Mouse (Mus musculus) lung, embryonic 14.5 days (tissue): Measurements from ENCODE around the gene Nhlh1. TPM values are rescaled to one million over a fixed set of nuclear protein-coding genes. Genes with fewer than 3 reads are reported as not detected.

ENCODE experiments used
- ATAC-seq: fragments of 200-750 bp; cut with Nextera tagmentation; 2 replicates; pipeline ENCODE4 v1.8.0; 2017; ENCODE audit warnings: mild to moderate bottlenecking, moderate TSS enrichment, moderate library complexity; ENCODE audit not compliant: insufficient read depth
- DNase-seq: peaks from one replicate; pipeline ENCODE4 v3.0.0-alpha.2; 2015
- H3K27ac ChIP-seq: fragments of 300-500 bp; sonication (generic); 2 replicates; pipeline ENCODE4 v1.5.1; 2014; ENCODE audit warnings: low read depth, mild to moderate bottlenecking, moderate library complexity
- H3K27me3 ChIP-seq: fragments of 300-500 bp; sonication (generic); 2 replicates; pipeline ENCODE4 v1.6.1; 2014; ENCODE audit warnings: low read length, control low read depth; ENCODE audit not compliant: insufficient read depth
- H3K36me3 ChIP-seq: fragments of 300-500 bp; sonication (generic); 2 replicates; pipeline ENCODE4 v1.6.1; 2014; ENCODE audit warnings: control low read depth; ENCODE audit not compliant: insufficient read depth
- H3K4me1 ChIP-seq: fragments of 300-500 bp; sonication (generic); 2 replicates; pipeline ENCODE4 v1.6.1; 2014; ENCODE audit warnings: antibody characterized with exemption, control low read depth; ENCODE audit not compliant: insufficient read depth
- H3K4me2 ChIP-seq: fragments of 300-500 bp; sonication (generic); 2 replicates; pipeline ENCODE4 v1.6.1; 2014; ENCODE audit warnings: mild to moderate bottlenecking
- H3K4me3 ChIP-seq: fragments of 300-500 bp; sonication (generic); 2 replicates; pipeline ENCODE4 v1.5.1; 2014; ENCODE audit warnings: low read depth, low read length
- H3K9ac ChIP-seq: fragments of 300-500 bp; sonication (generic); 2 replicates; pipeline ENCODE4 v1.6.1; 2014
- H3K9me3 ChIP-seq: fragments of 300-500 bp; sonication (generic); 2 replicates; pipeline ENCODE4 v1.6.1; 2016; ENCODE audit warnings: low read depth, low read length, control low read depth
- CTCF ChIP-seq: IDR thresholded peaks from 2 replicates; pipeline ENCODE4 v1.5.1; 2016; ENCODE audit warnings: antibody characterized with exemption, low read depth
- WGBS: fragments of 180-500 bp; shearing (Covaris S2); extraction: QIAGEN DNeasy Blood & Tissue Kit; methylation state at CpG from one replicate; pipeline ENCODE4 v1.1.7; 2014; 5-methylcytosine and 5-hydroxymethylcytosine counted together
- polyA plus RNA-seq: library from polyadenylated mRNA; unstranded; fragments of >200 nt; fragmentation: Nextera tagmentation; extraction: Ambion mirVana; gene quantifications from 2 replicates; pipeline ENCODE4 v1.2.1, GENCODE M21; 2014

Gene Nhlh1
- polyA plus RNA-seq, 1 experiment from 2014 or later = not detected

DNA sequence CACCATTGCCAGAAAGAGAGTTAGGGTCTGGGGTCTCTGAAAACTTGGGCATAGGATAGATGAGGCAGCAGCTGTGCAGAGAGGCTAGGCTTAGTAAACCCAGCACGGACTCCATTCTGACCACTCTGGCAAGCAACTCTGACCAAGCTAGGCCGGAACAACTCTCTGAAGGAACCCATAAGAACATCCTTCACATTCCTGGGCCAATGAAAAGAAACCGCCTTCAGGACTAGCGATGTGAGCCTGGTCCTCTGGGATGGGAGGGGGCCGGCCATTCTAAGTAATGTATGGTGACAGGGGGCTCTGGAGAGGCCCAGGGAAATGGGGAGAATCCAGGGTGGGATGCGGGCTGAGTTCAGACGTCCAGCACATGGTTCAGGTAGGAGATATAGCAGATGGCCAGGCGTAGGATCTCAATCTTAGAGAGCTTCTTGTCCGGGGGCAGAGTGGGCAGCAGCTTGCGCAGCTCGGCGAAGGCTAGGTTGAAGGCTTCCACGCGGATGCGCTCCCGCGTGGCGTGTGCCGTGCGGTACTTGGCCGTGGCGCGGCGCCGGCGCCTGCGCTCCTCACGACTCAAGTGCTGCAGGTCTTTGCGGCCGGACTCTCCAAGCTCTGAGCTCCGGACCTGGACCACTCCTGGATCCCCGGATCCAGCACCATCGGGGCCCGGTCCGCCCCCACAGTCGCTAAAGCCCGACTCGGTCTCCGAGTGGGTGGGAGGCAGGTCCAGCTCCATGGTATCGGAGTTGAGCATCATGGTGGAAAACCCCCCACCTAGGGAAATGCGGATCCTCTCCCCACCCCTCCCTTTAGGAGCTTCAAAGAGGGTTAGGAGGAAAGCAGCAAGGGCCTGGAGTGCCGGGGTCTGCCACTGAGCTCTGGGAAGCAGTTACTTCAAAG lies 3.6 kb downstream of the Nhlh1 start:
- 1% methylated on average over 42 of the region's 42 CpGs for WGBS
- peak; percentile 25; the same call in 1 of the 2 replicates for ATAC-seq
- peak overlapping the region; percentile 36 for H3K4me3 ChIP-seq
- peaks cover 43% of the 10 kb centered on the region for H3K27me3 ChIP-seq
- peak overlapping the region; percentile 66 for H3K4me2 ChIP-seq
- no peaks in the 10 kb centered on the region for H3K9me3 ChIP-seq
- peak overlapping the region; percentile 29 for H3K9ac ChIP-seq
- H3K36me3 ChIP-seq = no peaks in the 10 kb centered on the region
- no peak for DNase-seq
- H3K4me1 ChIP-seq = peaks cover 8% of the 10 kb centered on the region; the same call in 1 of the 2 replicates
- TF ChIP-seq CTCF = no peak
- no peak overlapping the region for H3K27ac ChIP-seq

GRCm38 (mm10) chr1:172052766-172053279 lies 4.5 kb downstream of the Nhlh1 start:
- H3K27me3 ChIP-seq = peaks cover 43% of the 10 kb centered on the region
- H3K27ac ChIP-seq = no peak overlapping the region
- H3K9ac ChIP-seq = no peak overlapping the region
- no peak for DNase-seq
- H3K4me1 ChIP-seq = peaks cover 8% of the 10 kb centered on the region; the same call in 1 of the 2 replicates
- peak overlapping the region; percentile 36; the same call in 1 of the 2 replicates for H3K4me3 ChIP-seq
- WGBS = 7% methylated on average over 10 of the region's 10 CpGs
- no peak for ATAC-seq
- H3K4me2 ChIP-seq = peak overlapping the region; percentile 66; the same call in 1 of the 2 replicates
- no peak for TF ChIP-seq CTCF
- H3K36me3 ChIP-seq = no peaks in the 10 kb centered on the region
- H3K9me3 ChIP-seq = no peaks in the 10 kb centered on the region

DNA sequence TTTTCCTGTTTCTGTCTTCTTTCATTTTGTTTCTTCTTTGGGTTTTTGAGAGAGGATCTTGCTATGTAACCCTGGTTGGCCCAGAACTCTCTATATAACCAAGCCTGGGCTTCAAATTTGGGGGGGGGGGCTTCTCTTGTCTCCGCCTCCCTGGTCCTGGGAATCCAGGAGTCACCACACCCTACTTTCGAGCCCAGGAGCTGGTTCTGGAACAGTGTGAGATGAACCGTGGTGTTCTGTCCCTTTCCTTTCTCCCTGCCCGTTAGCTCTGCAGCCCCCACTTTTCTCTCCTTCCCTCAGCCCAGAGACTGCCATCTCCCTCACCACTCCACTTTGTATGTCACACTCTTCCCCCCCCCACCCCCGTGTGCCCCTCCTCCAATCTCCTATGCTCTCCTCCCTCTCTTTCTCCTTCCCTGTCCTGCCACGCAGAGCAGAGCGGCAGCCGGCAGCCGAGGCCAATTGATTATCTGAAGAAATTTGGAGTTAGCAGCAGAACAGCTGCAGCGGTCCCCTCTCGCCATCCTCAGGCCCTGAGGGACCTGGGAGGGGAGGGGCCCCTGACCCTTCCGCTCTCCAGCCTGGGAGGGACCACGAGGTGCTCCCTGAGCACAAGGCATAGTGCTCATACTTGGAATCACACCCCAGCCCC lies 8.1 kb downstream of the Nhlh1 start:
- Histone ChIP-seq H3K27me3 (peaks cover 24% of the 10 kb centered on the region), H3K27ac (no peak overlapping the region), H3K9me3 (no peaks in the 10 kb centered on the region), H3K4me3 (no peak overlapping the region), H3K4me2 (no peak overlapping the region), H3K4me1 (peaks cover 6% of the 10 kb centered on the region; the same call in 1 of the 2 replicates), H3K9ac (no peak overlapping the region), H3K36me3 (no peaks in the 10 kb centered on the region)
- ATAC-seq (no peak), DNase-seq (no peak)
- no peak for TF ChIP-seq CTCF
- WGBS = 26% methylated on average over 13 of the region's 13 CpGs

GRCm38 (mm10) chr1:172048241-172048734 lies 9.1 kb downstream of the Nhlh1 start:
- TF ChIP-seq CTCF = no peak
- Histone ChIP-seq H3K9me3 (no peaks in the 10 kb centered on the region), H3K27ac (no peak overlapping the region; the same call in 1 of the 2 replicates), H3K27me3 (peaks cover 14% of the 10 kb centered on the region), H3K4me3 (peak overlapping the region; percentile 8; the same call in 1 of the 2 replicates), H3K4me1 (no peaks in the 10 kb centered on the region), H3K4me2 (peak overlapping the region; percentile 44), H3K36me3 (no peaks in the 10 kb centered on the region), H3K9ac (no peak overlapping the region)
- DNase-seq (no peak), ATAC-seq (peak; percentile 19; the same call in 1 of the 2 replicates)
- WGBS = 31% methylated on average over 6 of the region's 6 CpGs

DNA sequence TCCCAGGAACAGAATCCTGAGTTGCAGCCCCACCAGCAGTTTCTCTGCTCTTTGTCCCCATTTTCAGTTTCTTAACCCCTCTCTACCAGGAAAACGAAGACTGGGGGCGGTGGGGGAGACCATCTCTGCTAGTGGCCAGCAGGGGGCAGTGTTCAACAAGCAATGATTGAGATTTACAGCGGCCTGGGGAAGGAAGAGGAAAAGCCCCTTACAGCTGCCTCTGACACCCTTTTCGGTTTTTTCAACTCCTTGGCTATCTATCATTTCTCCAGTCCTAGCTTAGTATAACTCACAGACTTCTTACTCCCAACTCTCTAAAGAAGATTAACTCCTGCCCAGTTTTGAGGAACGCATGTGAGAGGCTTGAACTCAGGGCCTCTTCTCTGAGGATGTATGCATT lies 10.4 kb downstream of the Nhlh1 start:
- TF ChIP-seq CTCF = peak; percentile 90
- H3K9ac ChIP-seq = no peak overlapping the region
- no peak overlapping the region for H3K4me3 ChIP-seq
- H3K4me1 ChIP-seq = no peaks in the 10 kb centered on the region
- no peak overlapping the region for H3K4me2 ChIP-seq
- H3K27me3 ChIP-seq = peaks cover 4% of the 10 kb centered on the region; the same call in 1 of the 2 replicates
- DNase-seq (peak; percentile 88), ATAC-seq (peak; percentile 70)
- 11% methylated on average over 5 of the region's 5 CpGs for WGBS
- no peaks in the 10 kb centered on the region for H3K36me3 ChIP-seq
- H3K27ac ChIP-seq = no peak overlapping the region
- no peaks in the 10 kb centered on the region for H3K9me3 ChIP-seq

GRCm38 (mm10) chr1:172046410-172046809 lies 11.0 kb downstream of the Nhlh1 start:
- Histone ChIP-seq H3K4me1 (no peaks in the 10 kb centered on the region), H3K4me2 (no peak overlapping the region), H3K9ac (no peak overlapping the region), H3K36me3 (no peaks in the 10 kb centered on the region), H3K4me3 (no peak overlapping the region), H3K27ac (no peak overlapping the region), H3K27me3 (no peaks in the 10 kb centered on the region), H3K9me3 (no peaks in the 10 kb centered on the region)
- DNase-seq = no peak
- no peak for TF ChIP-seq CTCF
- ATAC-seq = peak; percentile 50; the same call in 1 of the 2 replicates
- WGBS = 67% methylated on average over 8 of the region's 8 CpGs

DNA sequence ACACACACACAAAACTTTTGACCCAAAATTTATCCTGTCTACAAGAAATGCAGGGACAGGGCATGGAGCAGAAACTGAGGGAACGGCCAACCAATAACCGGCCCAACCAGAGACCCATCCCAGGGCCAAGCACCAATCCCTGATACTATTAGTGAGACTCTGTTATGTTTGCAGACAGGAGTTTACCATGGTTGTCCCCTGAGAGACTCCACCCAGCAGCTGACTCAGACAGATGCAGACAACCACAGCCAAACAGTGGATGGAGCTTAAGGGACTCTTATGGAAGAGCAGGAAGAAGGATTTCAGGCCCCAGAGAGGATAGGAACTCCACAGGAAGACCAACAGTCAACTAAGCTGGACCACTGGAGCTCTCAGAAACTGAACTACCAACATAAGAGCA lies 27.5 kb downstream of the Nhlh1 start:
- H3K4me2 ChIP-seq = no peak overlapping the region
- no peak overlapping the region for H3K27ac ChIP-seq
- no peak for TF ChIP-seq CTCF
- no peak overlapping the region for H3K4me3 ChIP-seq
- 96% methylated on average over 2 of the region's 2 CpGs for WGBS
- H3K9me3 ChIP-seq = no peaks in the 10 kb centered on the region
- H3K36me3 ChIP-seq = no peaks in the 10 kb centered on the region
- ATAC-seq (no peak), DNase-seq (no peak)
- H3K27me3 ChIP-seq = no peaks in the 10 kb centered on the region
- H3K9ac ChIP-seq = no peak overlapping the region
- H3K4me1 ChIP-seq = peaks cover 12% of the 10 kb centered on the region; the same call in 1 of the 2 replicates
